Mouse (Mus musculus) neural tube, embryonic 11.5 days (tissue): ENCODE measurements at regions not wholly inside any gene's neighbourhood (a gene's known extent, or its start where the extent isn't known, plus 50 kb on each side); places are given as distances from the start of the nearest gene placed in this dataset.

Experiments
- ATAC-seq: fragments of 200-750 bp; cut with Nextera tagmentation; 2 replicates; pipeline ENCODE4 v1.8.0; 2017; ENCODE audit warnings: moderate number of reproducible peaks, mild to moderate bottlenecking, moderate TSS enrichment, moderate library complexity; ENCODE audit not compliant: insufficient read depth, low FRiP score, low TSS enrichment
- DNase-seq: peaks from one replicate; pipeline ENCODE4 v3.0.0-alpha.2; 2015; ENCODE audit warnings: low spot score
- H3K27ac ChIP-seq: fragments of 300-500 bp; sonication (generic); 2 replicates; pipeline ENCODE4 v1.5.1; 2014; ENCODE audit warnings: low read depth, mild to moderate bottlenecking, low read length
- H3K27me3 ChIP-seq: fragments of 300-500 bp; sonication (generic); 2 replicates; pipeline ENCODE4 v1.6.1; 2014; ENCODE audit warnings: mild to moderate bottlenecking, low read length, mixed read lengths; ENCODE audit not compliant: control insufficient read depth, insufficient read depth
- H3K36me3 ChIP-seq: fragments of 300-500 bp; sonication (generic); 2 replicates; pipeline ENCODE4 v1.6.1; 2014; ENCODE audit warnings: mild to moderate bottlenecking, low read length, moderate library complexity, mixed read lengths; ENCODE audit not compliant: control insufficient read depth, insufficient read depth
- H3K4me1 ChIP-seq: fragments of 300-500 bp; sonication (generic); 2 replicates; pipeline ENCODE4 v1.6.1; 2014; ENCODE audit warnings: low read length, mixed read lengths; ENCODE audit not compliant: control insufficient read depth, insufficient read depth
- H3K4me2 ChIP-seq: fragments of 300-500 bp; sonication (generic); 2 replicates; pipeline ENCODE4 v1.6.1; 2014; ENCODE audit warnings: low read depth, mild to moderate bottlenecking, moderate library complexity
- H3K4me3 ChIP-seq: fragments of 300-500 bp; sonication (generic); 2 replicates; pipeline ENCODE4 v1.5.1; 2014; ENCODE audit warnings: low read depth, low read length
- H3K9ac ChIP-seq: fragments of 300-500 bp; sonication (generic); 2 replicates; pipeline ENCODE4 v1.6.1; 2014; ENCODE audit warnings: mild to moderate bottlenecking, low read length
- H3K9me3 ChIP-seq: fragments of 300-500 bp; sonication (generic); 2 replicates; pipeline ENCODE4 v1.6.1; 2016; ENCODE audit warnings: low read length; ENCODE audit not compliant: control insufficient read depth
- WGBS: fragments of 180-500 bp; shearing (Covaris S2); extraction: QIAGEN DNeasy Blood & Tissue Kit; methylation state at CpG from one replicate; pipeline ENCODE4 v1.1.7; 2014; 5-methylcytosine and 5-hydroxymethylcytosine counted together

- H3K9ac ChIP-seq: no peak overlapping the region
- H3K9me3 ChIP-seq: no peaks in the 10 kb centered on the region
- DNase-seq: no peak
- no peaks in the 10 kb centered on the region for H3K27me3 ChIP-seq
- no peak overlapping the region for H3K27ac ChIP-seq
- no peaks in the 10 kb centered on the region for H3K36me3 ChIP-seq
- no peak overlapping the region for H3K4me3 ChIP-seq
- H3K4me2 ChIP-seq: no peak overlapping the region
- no peaks in the 10 kb centered on the region for H3K4me1 ChIP-seq
- ATAC-seq: no peak
Measured at GRCm38 (mm10) chr9:30668095-30668494, 241.2 kb downstream of the Snx19 start.

- H3K27ac ChIP-seq: no peak overlapping the region
- H3K9ac ChIP-seq: no peak overlapping the region
- H3K27me3 ChIP-seq: no peaks in the 10 kb centered on the region
- no peak overlapping the region for H3K4me2 ChIP-seq
- ATAC-seq: no peak
- 93% methylated on average over 6 of the region's 6 CpGs for WGBS
- no peaks in the 10 kb centered on the region for H3K36me3 ChIP-seq
- no peaks in the 10 kb centered on the region for H3K9me3 ChIP-seq
- H3K4me1 ChIP-seq: no peaks in the 10 kb centered on the region
- H3K4me3 ChIP-seq: no peak overlapping the region
- no peak for DNase-seq
Measured at GRCm38 (mm10) chr9:30662456-30662855, 235.5 kb downstream of the Snx19 start.

- Histone ChIP-seq H3K4me2 (no peak overlapping the region), H3K27me3 (no peaks in the 10 kb centered on the region), H3K9ac (no peak overlapping the region), H3K4me3 (no peak overlapping the region), H3K4me1 (no peaks in the 10 kb centered on the region), H3K9me3 (no peaks in the 10 kb centered on the region), H3K36me3 (no peaks in the 10 kb centered on the region), H3K27ac (no peak overlapping the region)
- ATAC-seq: no peak
- DNase-seq: no peak
- 92% methylated on average over 5 of the region's 5 CpGs for WGBS
Measured at GRCm38 (mm10) chr9:30653961-30654360, 227.1 kb downstream of the Snx19 start.

GRCm38 (mm10) chr9:30653210-30653609 is 226.3 kb downstream of the Snx19 start:
- no peak for DNase-seq
- 89% methylated on average over 3 of the region's 3 CpGs for WGBS
- Histone ChIP-seq H3K4me2 (no peak overlapping the region), H3K4me3 (no peak overlapping the region), H3K9me3 (no peaks in the 10 kb centered on the region), H3K4me1 (no peaks in the 10 kb centered on the region), H3K9ac (no peak overlapping the region), H3K36me3 (no peaks in the 10 kb centered on the region), H3K27ac (no peak overlapping the region), H3K27me3 (no peaks in the 10 kb centered on the region)
- ATAC-seq: no peak

- DNase-seq: no peak
Measured at GRCm38 (mm10) chr9:30649392-30650054, 222.6 kb downstream of the Snx19 start.

GRCm38 (mm10) chr9:30633741-30634470 is 207.0 kb downstream of the Snx19 start:
- Histone ChIP-seq H3K4me2 (no peak overlapping the region), H3K4me3 (no peak overlapping the region), H3K27ac (no peak overlapping the region), H3K36me3 (no peaks in the 10 kb centered on the region), H3K27me3 (no peaks in the 10 kb centered on the region), H3K9me3 (no peaks in the 10 kb centered on the region), H3K9ac (no peak overlapping the region), H3K4me1 (no peaks in the 10 kb centered on the region)
- no peak for ATAC-seq
- no peak for DNase-seq
- WGBS: 54% methylated on average over 10 of the region's 10 CpGs

More at GRCm38 (mm10) chr9:30649392-30650054, 222.6 kb downstream of the Snx19 start:
- no peaks in the 10 kb centered on the region for H3K36me3 ChIP-seq
- no peaks in the 10 kb centered on the region for H3K27me3 ChIP-seq
- no peak for ATAC-seq
- no peak overlapping the region for H3K9ac ChIP-seq
- H3K27ac ChIP-seq: no peak overlapping the region
- 75% methylated on average over 13 of the region's 13 CpGs for WGBS
- no peaks in the 10 kb centered on the region for H3K4me1 ChIP-seq
- no peaks in the 10 kb centered on the region for H3K9me3 ChIP-seq
- H3K4me2 ChIP-seq: no peak overlapping the region
- H3K4me3 ChIP-seq: no peak overlapping the region

GRCm38 (mm10) chr9:30632164-30633146 is 205.5 kb downstream of the Snx19 start:
- Histone ChIP-seq H3K4me2 (no peak overlapping the region), H3K9ac (no peak overlapping the region), H3K4me1 (no peaks in the 10 kb centered on the region), H3K4me3 (no peak overlapping the region), H3K9me3 (no peaks in the 10 kb centered on the region), H3K36me3 (no peaks in the 10 kb centered on the region), H3K27me3 (no peaks in the 10 kb centered on the region), H3K27ac (no peak overlapping the region)
- ATAC-seq (no peak), DNase-seq (peak; percentile 28)
- WGBS: 51% methylated on average over 6 of the region's 6 CpGs

- Histone ChIP-seq H3K4me2 (no peak overlapping the region), H3K4me3 (no peak overlapping the region), H3K4me1 (no peaks in the 10 kb centered on the region), H3K36me3 (no peaks in the 10 kb centered on the region), H3K9me3 (no peaks in the 10 kb centered on the region), H3K27ac (no peak overlapping the region), H3K9ac (no peak overlapping the region), H3K27me3 (no peaks in the 10 kb centered on the region)
- DNase-seq (no peak), ATAC-seq (no peak)
- 92% methylated on average over 8 of the region's 8 CpGs for WGBS
Measured at GRCm38 (mm10) chr9:30625635-30626034, 198.7 kb downstream of the Snx19 start.
